In the genomic region with DNA sequence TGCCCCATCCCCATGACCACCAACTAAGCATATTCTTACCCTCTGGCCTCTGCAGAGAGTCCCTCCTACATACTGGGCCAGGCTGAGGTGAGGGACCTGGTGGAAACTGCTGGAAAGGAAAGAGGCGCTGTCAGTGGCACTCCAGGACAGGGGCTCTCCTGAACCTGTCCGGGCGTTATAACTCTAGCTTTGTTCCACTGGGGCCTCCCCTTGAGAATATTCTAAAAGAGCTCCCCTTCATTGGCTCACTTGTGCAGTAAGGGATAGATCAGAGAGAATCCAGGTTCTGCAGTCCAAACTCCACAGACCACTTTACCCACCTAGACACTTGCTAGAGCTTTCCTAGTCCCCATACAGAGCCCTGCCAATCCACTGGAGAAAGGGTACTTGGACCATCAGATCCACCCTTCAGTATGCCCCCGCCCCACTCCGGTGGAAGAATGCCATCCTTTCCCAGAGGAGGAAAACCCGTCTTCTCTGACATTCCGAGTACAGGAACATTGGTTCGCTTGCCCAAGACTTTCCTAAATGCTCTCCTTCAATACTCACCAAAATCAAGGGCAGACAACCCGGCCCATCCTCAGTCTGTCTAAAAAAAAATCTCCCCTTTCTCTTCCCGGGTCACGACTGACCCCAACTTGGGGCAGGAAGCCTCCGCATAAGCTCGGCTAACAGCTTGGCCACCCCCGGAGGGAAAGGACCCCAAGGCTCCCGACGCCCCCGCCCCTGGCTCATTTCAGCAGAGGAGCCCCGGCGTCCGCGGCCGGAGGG, we compare ENCODE assay signal across 8 mouse cellular contexts. TPM values are rescaled to one million over a fixed set of nuclear protein-coding genes. Genes with fewer than 3 reads are reported as not detected.
DNase-seq lines count a peak whose midpoint lies in the region; ATAC-seq lines count a peak whose summit lies in the region.

No protein-coding gene starts in this region.

- H3K27ac ChIP-seq in hindbrain, embryonic 15.5 days (replicated peaks), result no peak overlapping the region

- peaks cover 39% of the 10 kb centered on the region for H3K4me1 ChIP-seq in megakaryocyte, embryonic 14.5 days
- H3K4me1 ChIP-seq in hindbrain, embryonic 15.5 days (replicated peaks), result peaks cover 23% of the 10 kb centered on the region

- peak overlapping the region; percentile 51 for H3K9ac ChIP-seq in hindbrain, embryonic 15.5 days

- H3K4me3 ChIP-seq in megakaryocyte, embryonic 14.5 days (replicated peaks), result peak overlapping the region; percentile 90
- H3K4me3 ChIP-seq in hindbrain, embryonic 15.5 days, result peak overlapping the region; percentile 53

- no peaks in the 10 kb centered on the region for H3K36me3 ChIP-seq in megakaryocyte, embryonic 14.5 days (replicated peaks; ENCODE audit: low read length)
- H3K36me3 ChIP-seq in hindbrain, embryonic 15.5 days, result no peaks in the 10 kb centered on the region

- H3K9me3 ChIP-seq in megakaryocyte, embryonic 14.5 days, result no peaks in the 10 kb centered on the region
- no peaks in the 10 kb centered on the region for H3K9me3 ChIP-seq in hindbrain, embryonic 15.5 days

- peak overlapping the region; percentile 93 for H3K4me2 ChIP-seq in hindbrain, embryonic 15.5 days

- DNase-seq in cerebellum, adult 11 months, result peak; percentile 31
- DNase-seq in cerebellum, postnatal 14 days, result no peak
- DNase-seq in neural tube, embryonic 10.5 days (ENCODE audit: extremely low spot score, low spot score), result peak; percentile 47
- DNase-seq in urinary bladder, postnatal 14 days (ENCODE audit: low spot score), result no peak
- no peak for DNase-seq in embryo, embryonic 10 days (ENCODE audit: low spot score)

- peaks cover 83% of the 10 kb centered on the region for H3K27me3 ChIP-seq in megakaryocyte, embryonic 14.5 days (replicated peaks)
- peaks cover 45% of the 10 kb centered on the region for H3K27me3 ChIP-seq in hindbrain, embryonic 15.5 days

- WGBS in hindbrain, embryonic 15.5 days, result 7% methylated on average over 22 of the region's 22 CpGs

- no peak for ATAC-seq in megakaryocyte, adult 5-6 weeks (ENCODE audit: poor library complexity, severe bottlenecking)
- no peak for ATAC-seq in hindbrain, embryonic 15.5 days (ENCODE audit: low FRiP score, low read depth)

RNA-seq across cellular contexts. Expression of gene Rarg, which starts 0.7 kb away (rescaled TPM):
- polyA plus RNA-seq in megakaryocyte, embryonic 14.5 days (2012; ENCODE audit: insufficient read depth, low replicate concordance), result 68.7 and 69.9 TPM in 2 replicates
- total RNA-seq in megakaryocyte, adult 5-6 weeks (2015), result 34.6 and 39.9 TPM in 2 replicates
- total RNA-seq in megakaryocyte, adult 5-6 weeks (2017), result 30.8 and 31.9 TPM in 2 replicates
- polyA plus RNA-seq in hindbrain, embryonic 15.5 days (2015; fragmentation: Nextera tagmentation; extraction: Ambion mirVana), result 5.8 and 6.3 TPM in 2 replicates

RNA-seq across cellular contexts. Expression of gene Gm9918, which starts 13.7 kb away (rescaled TPM):
- not detected in 2 replicates for polyA plus RNA-seq in megakaryocyte, embryonic 14.5 days (2012; ENCODE audit: insufficient read depth, low replicate concordance)
- not detected in 2 replicates for total RNA-seq in megakaryocyte, adult 5-6 weeks (2015)
- not detected in 2 replicates for total RNA-seq in megakaryocyte, adult 5-6 weeks (2017)
- 0.06 and 0.07 TPM in 2 replicates for polyA plus RNA-seq in hindbrain, embryonic 15.5 days (2015; fragmentation: Nextera tagmentation; extraction: Ambion mirVana)

RNA-seq across cellular contexts. Expression of gene Mfsd5, which starts 22.6 kb away (rescaled TPM):
- polyA plus RNA-seq in megakaryocyte, embryonic 14.5 days (2012; ENCODE audit: insufficient read depth, low replicate concordance), result 72.6 and 109 TPM in 2 replicates
- 49.8 and 64.3 TPM in 2 replicates for total RNA-seq in megakaryocyte, adult 5-6 weeks (2015)
- total RNA-seq in megakaryocyte, adult 5-6 weeks (2017), result 34.8 and 35.1 TPM in 2 replicates
- 59.7 and 63.5 TPM in 2 replicates for polyA plus RNA-seq in hindbrain, embryonic 15.5 days (2015; fragmentation: Nextera tagmentation; extraction: Ambion mirVana)

RNA-seq across cellular contexts. Expression of gene Itgb7, which starts 24.9 kb away (rescaled TPM):
- 1.9 and 19.9 TPM in 2 replicates for polyA plus RNA-seq in megakaryocyte, embryonic 14.5 days (2012; ENCODE audit: insufficient read depth, low replicate concordance)
- 638 and 660 TPM in 2 replicates for total RNA-seq in megakaryocyte, adult 5-6 weeks (2015)
- total RNA-seq in megakaryocyte, adult 5-6 weeks (2017), result 1,192 and 1,305 TPM in 2 replicates
- 1.1 and 1.2 TPM in 2 replicates for polyA plus RNA-seq in hindbrain, embryonic 15.5 days (2015; fragmentation: Nextera tagmentation; extraction: Ambion mirVana)

RNA-seq across cellular contexts. Expression of gene Espl1, which starts 39.5 kb away (rescaled TPM):
- 7.5 and 12.3 TPM in 2 replicates for polyA plus RNA-seq in megakaryocyte, embryonic 14.5 days (2012; ENCODE audit: insufficient read depth, low replicate concordance)
- 26.3 and 37.4 TPM in 2 replicates for total RNA-seq in megakaryocyte, adult 5-6 weeks (2015)
- 15.2 and 30.9 TPM in 2 replicates for total RNA-seq in megakaryocyte, adult 5-6 weeks (2017)
- 4.4 and 6.7 TPM in 2 replicates for polyA plus RNA-seq in hindbrain, embryonic 15.5 days (2015; fragmentation: Nextera tagmentation; extraction: Ambion mirVana)

Comparison
In these comparisons a context has a peak if more than half of its experiments do, and no peak if none do; other contexts are left out.
1. DNase-seq: peak in cerebellum, adult 11 months (single experiment) and neural tube, embryonic 10.5 days (single experiment); none in cerebellum, postnatal 14 days (0 of 2), urinary bladder, postnatal 14 days (single experiment) and embryo, embryonic 10 days (single experiment).